Mouse (Mus musculus): ENCODE measurements around the gene Nemf. TPM values are rescaled to one million over a fixed set of nuclear protein-coding genes. Genes with fewer than 3 reads are reported as not detected.
"Not testable (repeated sequence)": the region's sequence is repeated elsewhere in the genome, so short reads cannot be mapped to it uniquely, and the experiment has no call there.

Gene Nemf
- total RNA-seq, 2 experiments from 2014 or later, result 51.7 to 119 TPM

DNA sequence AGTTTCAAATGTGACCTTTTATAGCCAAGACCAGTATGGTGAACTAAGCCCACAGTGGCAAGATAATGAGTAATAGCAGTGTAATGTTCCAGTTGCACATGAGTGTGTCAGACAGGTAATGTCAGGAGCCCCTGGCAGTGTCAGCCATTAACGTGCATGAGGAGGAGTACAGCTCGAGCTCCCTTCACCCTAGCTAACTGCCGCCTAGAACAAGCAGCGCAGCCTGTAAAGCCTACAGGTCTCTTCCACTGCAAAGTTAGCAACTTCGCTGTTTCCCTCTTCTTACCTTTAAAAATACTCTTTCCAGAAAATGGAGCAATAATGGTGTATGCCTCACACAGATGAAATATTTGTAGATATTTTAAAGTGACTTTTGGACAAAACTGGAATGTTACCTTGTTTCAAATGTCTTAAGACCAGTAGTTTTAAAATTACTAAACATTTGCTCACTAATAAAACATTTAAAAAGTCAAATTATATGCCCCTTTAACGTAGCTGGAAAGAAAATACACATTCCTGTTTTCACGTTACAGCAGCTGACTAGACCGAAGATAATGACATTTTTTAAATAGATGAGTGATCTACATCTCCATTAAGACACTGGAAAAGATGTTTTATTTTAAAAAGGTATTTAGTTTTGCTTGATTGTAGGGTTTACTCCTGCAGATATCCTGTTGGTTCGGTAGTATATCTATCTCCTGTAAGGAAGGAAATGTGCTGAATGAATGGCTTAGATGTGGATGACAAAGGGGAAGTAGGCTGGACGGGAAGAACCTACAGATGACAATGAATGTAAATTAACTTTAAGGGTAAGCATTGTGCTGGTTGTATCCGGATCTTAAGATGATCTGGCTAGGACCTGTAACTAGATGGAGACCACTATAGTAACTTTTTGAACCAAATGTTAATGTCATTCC is 17.1 kb upstream of the Nemf start:
- no peak for ATAC-seq (replicated peaks; ENCODE audit: poor library complexity, severe bottlenecking)

DNA sequence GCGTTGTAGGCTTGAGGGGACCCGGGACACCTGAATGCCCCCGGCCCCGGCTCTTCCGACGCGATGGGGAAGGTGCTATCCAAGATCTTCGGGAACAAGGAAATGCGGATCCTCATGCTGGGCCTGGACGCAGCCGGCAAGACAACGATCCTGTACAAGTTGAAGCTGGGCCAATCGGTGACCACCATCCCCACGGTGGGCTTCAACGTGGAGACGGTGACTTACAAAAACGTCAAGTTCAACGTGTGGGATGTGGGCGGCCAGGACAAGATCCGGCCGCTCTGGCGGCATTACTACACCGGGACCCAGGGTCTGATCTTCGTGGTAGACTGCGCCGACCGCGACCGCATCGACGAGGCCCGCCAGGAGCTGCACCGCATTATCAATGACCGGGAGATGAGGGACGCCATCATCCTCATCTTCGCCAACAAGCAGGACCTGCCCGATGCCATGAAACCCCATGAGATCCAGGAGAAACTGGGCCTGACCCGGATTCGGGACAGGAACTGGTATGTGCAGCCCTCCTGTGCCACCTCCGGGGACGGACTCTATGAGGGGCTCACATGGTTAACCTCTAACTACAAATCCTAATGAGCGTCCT is 15.9 kb upstream of the Nemf start:
- ATAC-seq (replicated peaks; ENCODE audit: poor library complexity, severe bottlenecking), result peak; percentile 23

DNA sequence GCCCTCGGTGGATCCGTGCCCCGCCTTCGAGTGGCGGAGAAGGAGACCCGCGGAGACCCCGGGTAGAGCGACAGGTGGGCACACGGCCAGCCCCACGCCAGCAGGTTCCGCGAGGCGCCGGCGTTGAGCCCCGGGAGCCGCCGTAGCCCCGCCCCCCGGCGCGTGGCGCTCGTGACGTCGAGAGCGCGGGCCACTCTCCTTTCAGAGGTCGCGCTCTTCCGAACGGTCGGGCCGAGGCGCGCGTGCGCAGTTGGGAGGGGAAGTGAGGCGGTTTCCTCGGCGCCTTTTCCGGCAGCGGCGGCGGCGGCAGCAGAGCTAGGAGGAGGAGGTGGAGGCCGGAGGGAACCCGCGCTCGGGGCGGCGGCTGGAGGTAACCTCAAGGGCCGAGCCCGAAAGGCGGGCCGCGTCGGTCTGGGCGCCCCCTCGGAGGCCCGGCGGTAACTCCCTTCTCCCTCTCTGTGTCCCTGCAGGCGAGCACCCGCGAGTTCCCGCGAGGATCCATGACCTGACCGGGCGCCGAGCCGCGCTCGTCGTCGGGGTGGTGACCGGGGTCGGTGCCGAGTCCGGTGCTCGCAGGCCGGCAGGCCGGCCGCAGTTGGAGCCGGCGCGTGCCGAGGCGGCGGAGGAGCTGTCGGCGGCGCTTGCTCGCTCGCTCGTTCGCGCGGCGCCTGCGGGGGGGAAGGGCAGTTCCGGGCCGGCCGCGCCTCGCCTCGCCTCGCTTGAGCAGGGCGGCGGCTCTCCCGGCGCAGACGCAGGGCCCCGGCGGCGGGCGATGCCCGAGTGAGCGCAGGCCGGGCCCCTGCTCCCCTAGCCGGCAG is 15.1 kb upstream of the Nemf start, which contains the start of the genes Arf6 and Gm9887:
TSS of gene Arf6 (plus strand) at position 297 of the 818 bp plus-strand sequence.
TSS of gene Gm9887 (minus strand) at position 605 of the 818 bp plus-strand sequence.
- peak; percentile 77 for ATAC-seq (replicated peaks; ENCODE audit: poor library complexity, severe bottlenecking)

DNA sequence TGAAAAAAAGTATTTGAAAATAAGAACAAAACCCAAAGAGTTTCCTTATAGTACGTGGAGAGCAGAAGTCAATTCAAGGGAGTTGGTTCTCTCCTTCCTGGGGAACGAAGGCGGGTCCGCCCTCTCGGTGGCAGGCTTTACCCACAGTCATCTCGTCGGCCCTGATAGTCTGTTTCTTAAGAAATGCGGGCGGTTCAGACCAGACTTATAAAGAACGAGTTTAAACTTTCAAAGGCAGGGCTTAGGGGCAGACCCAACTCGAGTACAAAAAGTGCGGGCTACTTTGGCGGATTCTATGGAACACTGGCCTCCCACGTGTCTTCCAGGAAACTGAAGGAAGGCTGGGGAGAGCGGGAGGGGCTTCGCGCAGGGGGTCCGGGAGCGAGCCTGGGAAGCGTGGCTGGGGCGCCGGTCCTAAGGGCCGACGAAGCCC is 14.5 kb upstream of the Nemf start:
- ATAC-seq (replicated peaks; ENCODE audit: poor library complexity, severe bottlenecking), result peak; percentile 45

DNA sequence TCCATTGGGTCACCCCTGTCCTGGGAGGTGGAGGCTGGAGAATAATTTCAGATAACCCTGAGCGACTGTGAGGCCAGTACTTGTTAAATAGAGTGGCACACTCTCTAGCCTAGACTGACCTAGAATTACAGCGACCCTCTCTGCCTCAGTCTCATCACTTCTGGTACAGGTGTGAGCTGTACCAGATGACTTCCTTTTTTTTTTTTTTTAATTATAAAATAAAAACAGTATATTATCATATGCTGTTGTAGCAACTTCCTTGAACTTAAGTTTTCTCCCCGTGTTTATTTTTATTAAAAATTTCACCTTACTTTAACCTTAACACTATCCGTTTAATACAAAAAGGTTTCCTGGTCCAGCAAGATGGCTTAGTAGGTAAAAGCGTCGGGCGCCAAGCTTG is 14.0 kb upstream of the Nemf start:
- no peak for ATAC-seq (replicated peaks; ENCODE audit: poor library complexity, severe bottlenecking)

DNA sequence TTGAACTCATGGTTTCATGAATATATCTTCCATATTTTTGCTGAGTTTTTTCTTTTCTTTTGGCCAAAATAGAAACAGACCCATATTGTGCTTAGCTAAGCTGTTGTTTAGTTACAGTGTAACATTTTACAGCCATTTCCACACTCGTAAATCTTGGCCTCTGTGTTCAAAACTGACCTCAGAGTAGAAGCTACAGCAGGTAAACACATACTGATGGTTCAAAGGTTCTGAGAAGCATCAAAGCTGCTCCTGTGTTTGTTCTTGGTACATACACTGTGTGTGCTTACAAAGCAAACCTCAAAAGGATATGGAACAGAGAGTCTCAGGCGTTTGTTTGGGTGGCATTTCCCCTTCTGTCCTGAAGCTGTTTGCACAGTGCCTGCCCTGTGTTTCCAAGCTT is 10.6 kb upstream of the Nemf start:
- no peak for ATAC-seq (replicated peaks; ENCODE audit: poor library complexity, severe bottlenecking)

DNA sequence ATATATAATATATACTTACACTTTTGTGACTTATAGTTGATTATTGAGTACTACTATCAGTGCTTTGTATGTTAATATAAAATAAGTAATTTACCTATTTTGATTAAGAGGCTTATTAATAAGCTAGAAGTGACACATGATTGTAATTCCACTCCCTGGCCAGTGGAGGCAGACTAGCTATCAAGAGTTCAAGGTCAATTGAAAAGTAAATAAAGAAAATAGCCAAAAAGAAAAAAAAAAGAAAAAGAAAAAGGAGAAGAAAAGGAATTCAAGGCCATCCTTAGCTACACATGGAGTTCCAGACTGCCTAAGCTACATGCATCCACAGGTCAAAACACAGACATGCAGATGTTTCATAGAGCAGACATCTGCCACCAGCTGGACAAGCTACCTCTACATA is 9.5 kb upstream of the Nemf start:
- ATAC-seq (replicated peaks; ENCODE audit: poor library complexity, severe bottlenecking), result no peak

DNA sequence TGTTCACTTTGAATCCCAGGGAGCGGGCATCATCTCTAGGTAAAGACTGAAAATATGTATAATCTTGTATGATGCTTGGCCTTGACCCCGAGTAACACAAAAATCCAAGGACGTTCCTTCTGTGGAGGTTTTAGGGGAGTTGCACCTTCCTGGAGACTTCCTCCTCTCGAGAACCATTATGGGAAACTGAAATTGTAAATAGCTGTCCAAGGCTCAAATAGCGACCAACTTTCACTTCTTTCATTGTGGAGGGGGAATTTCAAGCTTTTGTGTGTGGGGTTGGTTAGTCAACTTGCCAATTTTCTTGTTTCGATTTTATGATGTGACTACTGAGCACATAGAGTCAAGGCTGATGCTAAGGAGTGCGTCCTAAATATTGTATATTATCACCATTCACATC is 8.8 kb upstream of the Nemf start:
- 0 out of 2 replicates have a peak, but pooled peaks have one; percentile 2 for ATAC-seq (replicated peaks; ENCODE audit: poor library complexity, severe bottlenecking)

DNA sequence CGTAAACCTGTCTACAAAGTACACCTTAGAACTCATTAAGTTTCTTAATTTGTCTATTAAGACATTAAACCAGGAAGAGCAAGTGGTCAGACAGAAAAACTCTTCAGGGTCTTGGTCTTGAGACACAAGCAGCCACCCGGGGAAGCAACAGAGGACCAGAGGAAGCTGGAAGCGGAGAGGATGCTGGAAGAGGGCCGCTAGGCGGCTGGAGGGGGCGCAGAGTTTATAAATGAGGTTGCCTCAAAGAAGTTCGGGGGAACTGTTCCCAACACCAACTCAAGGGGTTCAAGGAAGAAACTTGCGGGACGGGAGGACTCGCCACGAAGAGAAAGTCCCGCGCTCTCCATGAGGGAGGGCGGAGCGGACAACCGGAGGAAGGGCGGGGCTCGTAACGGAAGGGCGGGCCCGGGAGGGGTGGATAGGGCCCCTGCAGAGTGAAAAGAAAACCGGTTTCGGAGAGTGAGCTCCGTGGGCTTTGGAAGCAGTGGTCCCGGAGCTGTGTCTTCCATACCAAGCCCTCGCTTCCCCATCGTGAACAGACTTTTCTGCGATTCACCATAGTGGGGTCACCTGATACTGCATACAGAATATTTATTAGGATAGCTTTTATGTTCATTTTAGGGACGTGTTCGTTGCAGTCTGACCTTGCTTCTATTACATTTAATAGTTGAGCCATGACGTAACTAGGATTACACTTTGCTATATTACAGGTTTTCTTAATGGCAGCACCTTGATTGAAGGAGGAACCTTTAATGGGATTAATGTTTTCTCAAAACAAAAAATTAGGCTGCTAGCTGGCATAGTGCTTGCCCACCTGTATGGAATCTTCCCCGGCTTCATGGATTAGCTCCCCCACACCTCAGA is 7.2 kb upstream of the Nemf start:
- peak; percentile 61 for ATAC-seq (replicated peaks; ENCODE audit: poor library complexity, severe bottlenecking)

DNA sequence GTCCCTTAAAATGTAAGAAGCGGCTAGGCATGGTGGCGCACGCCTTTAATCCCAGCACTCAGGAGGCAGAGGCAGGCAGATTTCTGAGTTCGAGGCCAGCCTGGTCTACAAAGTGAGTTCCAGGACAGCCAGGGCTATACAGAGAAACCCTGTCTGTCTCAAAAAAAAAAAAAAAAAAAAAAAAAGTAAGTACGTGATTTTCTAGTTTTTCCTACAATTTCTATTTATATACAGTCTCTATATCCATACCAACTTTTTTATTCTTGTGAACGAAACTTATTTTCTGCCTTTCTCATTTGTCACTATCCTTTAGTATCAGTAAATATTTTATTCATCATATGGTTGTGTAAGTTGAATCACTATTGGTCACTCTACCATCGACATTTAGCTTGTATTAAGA is 6.1 kb upstream of the Nemf start:
- not testable (repeated sequence) for ATAC-seq (replicated peaks; ENCODE audit: poor library complexity, severe bottlenecking)

DNA sequence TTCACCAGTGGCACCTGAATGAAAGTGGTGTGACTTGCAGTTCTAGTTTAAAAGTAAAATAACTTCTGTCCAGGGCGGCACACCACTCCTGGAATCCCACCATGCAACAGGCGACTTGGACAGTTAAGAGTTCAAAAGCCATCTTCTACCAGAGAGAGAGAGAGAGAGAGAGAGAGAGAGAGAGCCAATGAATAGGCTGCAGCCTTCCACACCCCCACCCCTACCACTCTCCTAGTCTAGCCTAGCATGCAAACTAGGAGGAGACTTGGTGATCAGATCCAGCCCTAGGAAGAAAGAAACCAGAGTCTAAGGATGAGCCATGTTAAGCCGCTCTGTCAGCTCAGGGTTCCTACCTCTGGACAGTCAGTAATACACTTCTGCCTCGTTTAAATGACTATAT is 5.4 kb upstream of the Nemf start:
- no peak for ATAC-seq (replicated peaks; ENCODE audit: poor library complexity, severe bottlenecking)

DNA sequence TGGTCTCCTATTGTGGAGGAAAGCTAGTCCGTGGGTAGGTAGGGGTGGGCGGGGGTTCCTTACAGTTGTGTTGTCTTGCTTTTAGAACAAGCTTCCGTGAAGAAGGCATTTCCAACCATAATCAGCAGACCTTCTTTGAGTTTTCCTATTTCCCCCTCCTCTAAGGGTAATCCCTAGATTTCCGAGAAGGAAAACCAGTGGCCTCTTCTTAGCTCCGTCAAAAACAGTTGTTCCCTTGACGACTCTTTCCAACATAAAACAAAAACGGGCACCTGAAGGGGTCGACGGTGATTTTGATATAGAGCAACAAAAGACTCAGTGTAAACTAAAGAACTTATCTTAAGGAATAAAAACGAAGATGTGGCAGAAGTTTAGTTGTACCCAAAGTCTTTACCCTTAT is 5.0 kb upstream of the Nemf start:
- ATAC-seq (replicated peaks; ENCODE audit: poor library complexity, severe bottlenecking), result no peak

DNA sequence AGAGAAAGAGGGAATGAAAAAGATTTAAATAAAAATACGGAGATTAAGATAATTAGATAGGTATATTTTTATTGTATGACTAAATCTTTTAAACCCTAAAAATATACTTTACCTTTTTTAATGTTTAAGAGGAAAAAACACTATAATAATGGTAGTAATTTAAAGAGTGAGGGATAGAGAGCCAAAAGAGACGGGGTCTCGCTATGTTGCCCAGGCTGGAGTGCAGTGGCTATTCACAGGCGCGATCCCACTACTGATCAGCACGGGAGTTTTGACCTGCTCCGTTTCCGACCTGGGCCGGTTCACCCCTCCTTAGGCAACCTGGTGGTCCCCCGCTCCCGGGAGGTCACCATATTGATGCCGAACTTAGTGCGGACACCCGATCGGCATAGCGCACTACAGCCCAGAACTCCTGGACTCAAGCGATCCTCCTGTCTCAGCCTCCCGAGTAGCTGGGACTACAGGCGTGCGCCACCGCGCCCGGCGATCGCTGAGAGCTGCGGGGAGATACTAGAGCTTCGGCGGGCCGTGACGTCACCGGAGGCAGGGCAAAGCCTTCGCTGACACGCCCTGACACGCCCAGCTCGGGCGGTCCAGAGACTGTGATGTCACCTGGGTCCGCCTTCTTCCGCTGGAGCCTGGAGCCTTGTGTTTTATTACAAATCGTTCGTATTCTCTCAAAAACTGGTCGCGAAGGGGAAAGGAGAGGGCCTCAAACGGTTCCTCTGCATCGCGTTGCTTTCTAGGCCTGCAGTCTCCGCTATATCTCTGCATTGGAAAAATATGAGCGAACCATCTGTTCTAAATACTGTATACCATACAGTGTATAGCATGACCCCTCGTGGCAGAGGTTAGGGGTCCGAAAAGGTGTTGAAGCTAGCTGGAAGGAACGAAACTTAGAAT is 4.3 kb upstream of the Nemf start:
- ATAC-seq (replicated peaks; ENCODE audit: poor library complexity, severe bottlenecking), result peak; percentile 81

DNA sequence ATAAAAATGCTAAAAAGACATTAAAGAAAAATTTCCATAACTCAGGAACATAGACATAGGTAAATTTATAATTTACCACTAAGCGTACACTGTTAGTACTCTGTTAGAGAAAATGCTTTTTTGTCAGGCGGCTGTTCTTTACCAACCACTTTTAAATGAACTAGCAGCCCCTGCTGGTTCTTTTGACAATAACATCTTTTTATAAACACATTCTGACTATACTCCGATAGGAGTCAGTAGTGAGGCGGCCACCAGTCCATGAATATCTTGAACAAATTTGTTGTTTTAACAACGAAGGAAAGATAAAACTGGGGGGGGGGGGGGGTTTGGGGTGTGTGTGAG is 3.7 kb upstream of the Nemf start:
- peak; percentile 24 for ATAC-seq (replicated peaks; ENCODE audit: poor library complexity, severe bottlenecking)

DNA sequence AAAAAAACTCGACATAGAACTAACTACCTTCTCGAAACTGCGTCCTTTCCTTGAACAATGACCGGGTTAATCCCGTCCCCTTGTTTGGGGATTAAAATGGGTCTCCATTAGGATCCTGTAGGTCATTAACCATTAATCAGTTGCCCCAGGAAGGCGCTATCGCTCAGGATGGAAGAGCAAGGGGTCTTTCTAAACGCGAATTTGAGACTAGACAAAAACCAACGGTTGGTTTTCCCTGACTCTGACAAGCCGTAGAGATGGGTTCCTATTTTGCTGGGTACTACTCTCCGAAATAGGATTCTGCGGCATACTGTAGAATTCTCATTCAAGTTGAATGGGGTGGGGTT is 308 bp upstream of the Nemf start:
- ATAC-seq (replicated peaks; ENCODE audit: poor library complexity, severe bottlenecking), result no peak

DNA sequence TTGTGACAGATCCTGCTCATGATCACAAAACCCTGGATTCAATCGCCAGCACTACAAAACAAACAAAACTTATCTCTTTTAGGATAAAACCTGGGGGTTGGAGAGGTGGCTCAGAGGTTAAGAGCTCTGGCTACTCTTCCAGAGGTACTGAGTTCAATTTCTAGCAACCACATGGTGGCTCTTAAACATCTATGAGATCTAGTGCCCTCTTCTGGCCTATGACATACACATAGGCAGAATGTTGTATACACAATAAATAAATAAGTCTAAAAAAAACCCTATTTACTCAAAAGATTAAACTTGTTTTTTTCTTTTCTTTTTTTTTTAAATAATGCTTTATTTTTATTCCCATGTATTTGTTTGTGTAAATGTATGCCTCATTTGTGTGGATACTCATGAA is 5.3 kb downstream of the Nemf start:
- ATAC-seq (replicated peaks; ENCODE audit: poor library complexity, severe bottlenecking), result no peak

DNA sequence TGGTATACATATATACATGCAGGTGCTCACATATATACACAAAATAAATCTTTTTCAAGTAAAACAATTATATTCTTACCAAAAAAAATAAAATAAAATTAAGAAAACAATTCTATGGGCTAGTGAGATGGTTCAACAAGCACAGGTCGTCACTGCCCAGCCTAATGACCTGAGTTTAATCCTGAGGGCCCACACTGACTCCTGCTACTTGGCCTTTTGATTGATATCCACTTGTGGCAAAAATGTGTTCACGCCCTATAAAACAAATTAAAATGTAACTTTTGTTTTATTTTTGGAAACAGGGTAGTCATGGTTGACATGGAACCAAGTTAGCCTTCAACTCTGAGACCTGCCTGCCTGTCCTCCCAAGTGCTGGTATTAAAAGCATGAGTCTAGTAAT is 7.0 kb downstream of the Nemf start:
- no peak for ATAC-seq (replicated peaks; ENCODE audit: poor library complexity, severe bottlenecking)

DNA sequence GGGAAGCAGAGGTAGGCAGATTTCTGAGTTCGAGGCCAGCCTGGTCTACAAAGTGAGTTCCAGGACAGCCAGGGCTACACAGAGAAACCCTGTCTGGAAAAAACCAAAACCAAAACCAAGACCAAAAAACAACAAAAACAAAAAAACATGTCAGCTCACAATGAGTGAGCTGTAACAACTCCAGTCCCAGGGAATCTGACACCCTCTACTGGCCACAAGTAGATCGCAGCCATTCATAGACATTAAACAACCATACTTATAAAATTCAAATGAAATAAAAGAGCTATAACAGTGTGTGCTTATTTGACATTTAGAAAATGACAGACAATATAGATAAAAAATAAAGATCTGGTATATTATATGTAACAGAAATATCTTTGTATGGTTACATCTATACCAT is 23.4 kb downstream of the Nemf start:
- peak; percentile 70 for ATAC-seq (replicated peaks; ENCODE audit: poor library complexity, severe bottlenecking)

DNA sequence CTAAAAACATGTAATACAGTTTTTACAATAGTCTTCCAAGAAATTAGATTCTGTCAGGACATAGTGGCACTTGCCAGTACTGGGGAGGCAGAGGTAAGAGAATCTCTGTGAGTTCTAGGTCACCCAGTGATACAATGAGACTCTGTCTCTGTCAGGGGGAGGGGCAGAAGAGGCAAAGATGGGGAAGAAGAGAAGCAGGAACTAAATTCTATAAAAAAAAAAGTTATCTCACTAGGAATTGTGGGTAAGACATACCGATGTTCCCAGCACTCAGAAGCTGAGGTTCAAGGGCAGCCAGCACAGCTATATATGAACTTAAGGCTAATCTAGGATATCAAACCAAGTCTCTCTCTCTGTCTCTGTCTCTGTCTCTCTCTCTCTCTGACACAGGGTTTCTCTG is 24.8 kb downstream of the Nemf start:
- ATAC-seq (replicated peaks; ENCODE audit: poor library complexity, severe bottlenecking), result peak; percentile 51

Data from granulocyte monocyte progenitor cell, adult 5-6 weeks (primary cell).